Mouse (Mus musculus) layer of hippocampus, adult 8-10 months (tissue): Measurements from ENCODE around the gene Pced1b. TPM values are rescaled to one million over a fixed set of nuclear protein-coding genes. Genes with fewer than 3 reads are reported as not detected.
A peak's percentile ranks its signal among the peaks of the same experiment; 100 is the strongest.

Experiments
- DNase-seq, 2 experiments: peaks; one replicate each; pipeline ENCODE4 v3.0.0; 2022; ENCODE audit warnings: low spot score in 2 of 2
- total RNA-seq, 4 experiments: library from RNA; stranded (reverse); gene quantifications; 2 replicates each; pipeline ENCODE4 v1.2.4; 2022

The Pced1b gene
- total RNA-seq, 4 experiments from 2014 or later = 7.2 to 11.4 (median 10.5) TPM

GRCm38 (mm10) chr15:97285665-97286212 lies 38.8 kb downstream of the Pced1b start:
- DNase-seq = no peak

GRCm38 (mm10) chr15:97286731-97287130 lies 39.8 kb downstream of the Pced1b start:
- no peak for DNase-seq

GRCm38 (mm10) chr15:97287436-97288143 lies 40.7 kb downstream of the Pced1b start:
- no peak for DNase-seq

- peak in 1 of 2 experiments; percentile 20 for DNase-seq
These were observed 41.8 kb downstream of the Pced1b start for GRCm38 (mm10) chr15:97288690-97289089.

GRCm38 (mm10) chr15:97289176-97289575 lies 42.3 kb downstream of the Pced1b start:
- no peak for DNase-seq

GRCm38 (mm10) chr15:97290351-97290750 lies 43.4 kb downstream of the Pced1b start:
- no peak for DNase-seq

- no peak for DNase-seq
These were observed 44.6 kb downstream of the Pced1b start for GRCm38 (mm10) chr15:97291291-97292050.

- DNase-seq = no peak
These were observed 61.0 kb downstream of the Pced1b start for GRCm38 (mm10) chr15:97307935-97308334.

GRCm38 (mm10) chr15:97309533-97309932 lies 62.6 kb downstream of the Pced1b start:
- DNase-seq = no peak

- no peak for DNase-seq
These were observed 63.3 kb downstream of the Pced1b start for GRCm38 (mm10) chr15:97310251-97310650.

- DNase-seq = no peak
These were observed 64.3 kb downstream of the Pced1b start for GRCm38 (mm10) chr15:97311211-97311610.

- DNase-seq = no peak
These were observed 65.0 kb downstream of the Pced1b start for GRCm38 (mm10) chr15:97311937-97312336.

- no peak for DNase-seq
These were observed 68.0 kb downstream of the Pced1b start for GRCm38 (mm10) chr15:97314720-97315421.

GRCm38 (mm10) chr15:97315422-97315757 lies 68.5 kb downstream of the Pced1b start:
- DNase-seq = peak; percentile 40 to 53

- DNase-seq = no peak
These were observed 71.6 kb downstream of the Pced1b start for GRCm38 (mm10) chr15:97318365-97319001.

- DNase-seq = no peak
These were observed 75.9 kb downstream of the Pced1b start for GRCm38 (mm10) chr15:97322821-97323220.

GRCm38 (mm10) chr15:97323466-97323865 lies 76.6 kb downstream of the Pced1b start:
- DNase-seq = no peak

- DNase-seq = no peak
These were observed 77.4 kb downstream of the Pced1b start for GRCm38 (mm10) chr15:97324311-97324710.

GRCm38 (mm10) chr15:97327500-97328081 lies 80.7 kb downstream of the Pced1b start:
- DNase-seq = no peak

GRCm38 (mm10) chr15:97332582-97332981 lies 85.7 kb downstream of the Pced1b start:
- DNase-seq = no peak
